Mouse (Mus musculus): ENCODE data around the gene Fam135a. TPM values are rescaled to one million over a fixed set of nuclear protein-coding genes. Genes with fewer than 3 reads are reported as not detected.
A peak's percentile ranks its signal among the peaks of the same experiment; 100 is the strongest.

Gene Fam135a
- polyA plus RNA-seq, 1 experiment from 2014 or later, result 26.0 TPM

DNA sequence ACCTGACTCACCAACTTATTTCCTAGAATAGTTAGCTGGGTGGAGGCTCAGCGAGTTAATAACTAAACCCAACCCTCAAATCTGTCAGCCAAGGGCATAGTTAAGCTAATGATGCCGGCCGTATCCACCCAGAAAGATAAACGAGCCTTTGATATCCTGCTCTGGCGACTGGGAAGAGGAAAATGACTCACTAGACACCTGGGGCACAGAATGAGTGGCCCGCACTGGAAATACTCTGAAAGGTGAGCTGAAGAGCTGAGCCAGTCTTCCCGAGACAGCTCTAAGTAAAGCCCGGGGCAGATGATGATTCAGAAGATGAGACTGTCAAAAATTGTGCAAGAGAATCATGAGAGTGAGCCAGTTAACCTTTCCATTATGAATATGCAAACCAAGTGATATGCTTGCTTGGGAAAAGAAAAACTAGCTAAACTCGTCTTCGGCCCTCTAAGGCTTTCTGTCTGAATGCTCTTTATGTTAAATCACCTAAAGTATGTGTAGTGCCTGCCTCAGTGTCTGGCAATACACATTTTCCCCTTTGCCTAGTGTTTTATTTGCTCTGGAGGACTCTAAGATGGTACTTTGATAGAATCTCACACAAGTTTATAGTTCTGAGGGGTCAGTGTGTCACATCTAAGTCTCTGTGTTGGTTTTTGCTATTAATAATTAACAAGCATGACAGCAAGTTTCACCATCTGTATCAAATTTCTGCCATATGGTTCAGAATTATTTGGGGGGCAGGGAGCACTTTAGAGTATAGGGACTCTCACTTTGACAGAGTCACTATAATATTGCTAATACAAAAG, 8.0 kb upstream of the Fam135a start:
- Histone ChIP-seq H3K36me3 (ENCODE audit: insufficient read depth, low read length) (no peaks in the 10 kb centered on the region), H3K4me3 (ENCODE audit: low read length) (no peak overlapping the region), H3K9me3 (ENCODE audit: low read length) (no peaks in the 10 kb centered on the region), H3K4me2 (replicated peaks; ENCODE audit: low read depth, low read length) (peak overlapping the region; percentile 45), H3K4me1 (ENCODE audit: insufficient read depth, low read length) (peaks cover 6% of the 10 kb centered on the region; the same call in 1 of the 2 replicates), H3K9ac (replicated peaks; ENCODE audit: low read length) (no peak overlapping the region; the same call in 1 of the 2 replicates), H3K27me3 (ENCODE audit: insufficient read depth, low read length) (no peaks in the 10 kb centered on the region), H3K27ac (ENCODE audit: low read length) (no peak overlapping the region)
- ATAC-seq (ENCODE audit: low FRiP score, low TSS enrichment), result peak; percentile 59; the same call in 1 of the 2 replicates
- WGBS, result 37% methylated on average over 10 of the region's 10 CpGs

DNA sequence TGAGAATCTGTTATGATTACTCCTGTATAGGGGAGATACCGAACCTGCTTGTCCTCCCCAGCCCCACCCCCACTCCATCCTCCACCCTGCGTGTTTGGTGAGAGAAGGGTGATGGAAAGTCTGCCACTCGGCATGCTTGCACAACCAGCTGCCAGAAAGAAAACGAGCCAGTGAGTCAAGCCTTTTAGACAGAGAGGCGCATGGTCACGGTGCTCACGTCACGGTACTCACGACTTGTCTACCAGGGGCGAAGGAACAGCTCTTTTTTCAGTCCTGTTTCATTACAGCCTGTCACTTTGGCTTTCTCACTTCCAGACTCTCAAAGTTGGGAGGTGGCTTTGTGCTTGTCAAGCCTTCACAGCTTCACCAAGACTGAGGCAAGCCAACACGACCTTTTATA, 7.2 kb upstream of the Fam135a start:
- H3K9me3 ChIP-seq (ENCODE audit: low read length), result no peaks in the 10 kb centered on the region
- no peaks in the 10 kb centered on the region for H3K36me3 ChIP-seq (ENCODE audit: insufficient read depth, low read length)
- H3K4me2 ChIP-seq (replicated peaks; ENCODE audit: low read depth, low read length), result peak overlapping the region; percentile 45
- H3K4me3 ChIP-seq (ENCODE audit: low read length), result no peak overlapping the region
- 26% methylated on average over 11 of the region's 11 CpGs for WGBS
- no peaks in the 10 kb centered on the region for H3K27me3 ChIP-seq (ENCODE audit: insufficient read depth, low read length)
- H3K9ac ChIP-seq (replicated peaks; ENCODE audit: low read length), result no peak overlapping the region; the same call in 1 of the 2 replicates
- ATAC-seq (ENCODE audit: low FRiP score, low TSS enrichment), result no peak; the same call in 1 of the 2 replicates
- H3K4me1 ChIP-seq (ENCODE audit: insufficient read depth, low read length), result peaks cover 6% of the 10 kb centered on the region; the same call in 1 of the 2 replicates
- no peak overlapping the region for H3K27ac ChIP-seq (ENCODE audit: low read length)

DNA sequence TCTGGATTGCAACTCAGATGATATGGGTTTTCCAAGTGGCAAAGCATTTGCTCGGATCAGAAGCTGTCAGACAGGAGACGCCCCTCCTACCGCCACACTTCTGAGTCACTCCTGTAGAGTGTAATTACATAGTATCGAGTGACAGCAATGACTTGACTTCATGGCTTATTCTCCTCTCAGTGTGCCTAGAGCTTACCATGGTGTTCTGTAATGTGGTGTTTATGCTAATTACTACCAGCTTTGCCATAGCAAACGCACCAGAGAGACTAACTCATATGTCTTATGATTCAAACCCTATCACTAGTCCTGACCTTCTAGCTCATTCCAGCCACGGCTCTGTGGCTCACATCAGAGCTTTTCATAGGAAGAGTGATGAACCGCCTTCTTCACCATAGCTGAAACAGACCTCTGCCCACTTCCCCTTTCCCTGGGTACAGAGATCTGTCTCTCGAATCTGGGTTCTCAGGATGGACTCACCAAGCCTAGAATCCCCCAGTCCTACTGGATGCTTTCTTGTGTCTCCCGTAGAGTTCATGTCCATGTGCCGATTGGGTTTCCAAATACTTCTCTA, 2.5 kb upstream of the Fam135a start:
- no peak overlapping the region for H3K9ac ChIP-seq (replicated peaks; ENCODE audit: low read length)
- 63% methylated on average over 10 of the region's 10 CpGs for WGBS
- no peak for ATAC-seq (ENCODE audit: low FRiP score, low TSS enrichment)
- H3K4me1 ChIP-seq (ENCODE audit: insufficient read depth, low read length), result peaks cover 9% of the 10 kb centered on the region; the same call in 1 of the 2 replicates
- H3K9me3 ChIP-seq (ENCODE audit: low read length), result no peaks in the 10 kb centered on the region
- H3K36me3 ChIP-seq (ENCODE audit: insufficient read depth, low read length), result no peaks in the 10 kb centered on the region
- no peak overlapping the region for H3K4me2 ChIP-seq (replicated peaks; ENCODE audit: low read depth, low read length)
- no peak overlapping the region for H3K4me3 ChIP-seq (ENCODE audit: low read length)
- H3K27me3 ChIP-seq (ENCODE audit: insufficient read depth, low read length), result no peaks in the 10 kb centered on the region
- H3K27ac ChIP-seq (ENCODE audit: low read length), result no peak overlapping the region

DNA sequence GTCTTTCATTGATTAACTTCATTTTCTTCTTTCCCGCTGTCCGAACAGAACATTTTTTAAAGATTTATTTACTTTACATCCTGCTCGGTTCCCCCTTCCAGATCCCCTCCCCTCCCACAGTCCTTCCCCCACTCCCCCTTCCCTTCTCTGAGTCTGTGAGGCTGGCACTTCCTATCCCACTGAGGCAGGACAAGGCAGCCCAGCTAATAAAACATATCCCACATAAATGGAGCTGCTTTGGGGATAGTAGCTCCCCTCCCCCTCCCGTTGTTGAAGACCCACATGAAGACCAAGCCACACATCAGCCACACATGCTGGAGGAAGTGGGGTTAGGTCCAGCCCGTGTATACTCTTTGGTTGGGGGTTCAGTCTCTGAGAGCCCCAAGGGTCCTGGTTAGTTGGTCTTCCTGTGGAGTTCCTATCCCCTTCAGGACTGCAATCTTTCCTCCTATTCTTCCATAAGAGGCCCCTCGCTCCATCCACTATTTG, 773 bp upstream of the Fam135a start:
- Histone ChIP-seq H3K4me1 (ENCODE audit: insufficient read depth, low read length) (peaks cover 9% of the 10 kb centered on the region; the same call in 1 of the 2 replicates), H3K27ac (ENCODE audit: low read length) (no peak overlapping the region), H3K9me3 (ENCODE audit: low read length) (no peaks in the 10 kb centered on the region), H3K4me3 (ENCODE audit: low read length) (peak overlapping the region; percentile 71), H3K9ac (replicated peaks; ENCODE audit: low read length) (peak overlapping the region; percentile 92), H3K27me3 (ENCODE audit: insufficient read depth, low read length) (no peaks in the 10 kb centered on the region), H3K4me2 (replicated peaks; ENCODE audit: low read depth, low read length) (peak overlapping the region; percentile 61), H3K36me3 (ENCODE audit: insufficient read depth, low read length) (no peaks in the 10 kb centered on the region)
- ATAC-seq (ENCODE audit: low FRiP score, low TSS enrichment), result peak; percentile 33
- 47% methylated on average over 6 of the region's 6 CpGs for WGBS

DNA sequence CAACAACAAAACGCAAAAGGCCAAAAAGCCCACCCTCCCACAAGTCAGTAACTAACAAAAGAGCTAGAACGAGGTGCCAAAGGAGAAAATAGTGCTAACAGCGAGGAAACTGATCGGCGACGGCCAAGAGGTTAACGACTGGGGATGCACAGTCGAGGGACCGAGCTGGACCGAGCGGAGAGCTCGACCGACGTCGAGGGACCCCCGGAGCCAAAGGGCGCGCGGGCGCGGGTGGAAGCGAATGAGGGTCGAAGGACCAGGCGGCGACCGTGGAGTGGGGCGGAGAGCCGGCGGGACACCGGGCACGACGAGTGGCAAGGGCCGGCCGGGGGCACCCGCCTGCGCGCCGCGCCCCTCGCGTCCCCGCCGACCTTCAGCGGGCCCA, 608 bp downstream of the Fam135a start:
- Histone ChIP-seq H3K4me2 (replicated peaks; ENCODE audit: low read depth, low read length) (peak overlapping the region; percentile 61), H3K9me3 (ENCODE audit: low read length) (no peaks in the 10 kb centered on the region), H3K36me3 (ENCODE audit: insufficient read depth, low read length) (no peaks in the 10 kb centered on the region), H3K27me3 (ENCODE audit: insufficient read depth, low read length) (no peaks in the 10 kb centered on the region), H3K27ac (ENCODE audit: low read length) (peak overlapping the region; percentile 83), H3K4me1 (ENCODE audit: insufficient read depth, low read length) (peaks cover 11% of the 10 kb centered on the region; the same call in 1 of the 2 replicates), H3K4me3 (ENCODE audit: low read length) (peak overlapping the region; percentile 71), H3K9ac (replicated peaks; ENCODE audit: low read length) (peak overlapping the region; percentile 92)
- ATAC-seq (ENCODE audit: low FRiP score, low TSS enrichment), result no peak
- under 1% methylated on average over 44 of the region's 44 CpGs for WGBS

DNA sequence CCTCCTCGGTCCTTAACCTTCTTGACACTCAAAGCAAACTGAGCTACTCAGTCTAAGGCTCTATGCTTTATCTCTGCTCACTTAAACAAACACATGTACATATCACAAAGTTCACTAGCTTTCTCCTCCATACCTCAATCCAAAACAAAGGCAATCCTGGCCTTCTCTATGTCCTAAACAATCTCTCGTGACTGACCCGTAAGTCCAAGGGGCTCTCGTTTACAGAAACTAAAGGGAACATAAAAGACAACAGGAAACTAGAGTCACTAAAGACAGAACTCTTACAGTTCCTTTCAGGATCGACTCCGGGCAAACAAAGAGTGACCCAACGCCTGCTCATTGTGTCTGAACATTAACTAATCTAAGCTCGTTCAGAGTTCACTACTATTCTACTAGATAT, 2.6 kb downstream of the Fam135a start:
- H3K4me3 ChIP-seq (ENCODE audit: low read length), result no peak overlapping the region
- no peaks in the 10 kb centered on the region for H3K9me3 ChIP-seq (ENCODE audit: low read length)
- WGBS, result 53% methylated on average over 8 of the region's 8 CpGs
- no peaks in the 10 kb centered on the region for H3K27me3 ChIP-seq (ENCODE audit: insufficient read depth, low read length)
- peak overlapping the region; percentile 23; the same call in 1 of the 2 replicates for H3K4me2 ChIP-seq (replicated peaks; ENCODE audit: low read depth, low read length)
- H3K9ac ChIP-seq (replicated peaks; ENCODE audit: low read length), result no peak overlapping the region
- no peak for ATAC-seq (ENCODE audit: low FRiP score, low TSS enrichment)
- no peaks in the 10 kb centered on the region for H3K36me3 ChIP-seq (ENCODE audit: insufficient read depth, low read length)
- no peak overlapping the region for H3K27ac ChIP-seq (ENCODE audit: low read length)
- peaks cover 12% of the 10 kb centered on the region; the same call in 1 of the 2 replicates for H3K4me1 ChIP-seq (ENCODE audit: insufficient read depth, low read length)

DNA sequence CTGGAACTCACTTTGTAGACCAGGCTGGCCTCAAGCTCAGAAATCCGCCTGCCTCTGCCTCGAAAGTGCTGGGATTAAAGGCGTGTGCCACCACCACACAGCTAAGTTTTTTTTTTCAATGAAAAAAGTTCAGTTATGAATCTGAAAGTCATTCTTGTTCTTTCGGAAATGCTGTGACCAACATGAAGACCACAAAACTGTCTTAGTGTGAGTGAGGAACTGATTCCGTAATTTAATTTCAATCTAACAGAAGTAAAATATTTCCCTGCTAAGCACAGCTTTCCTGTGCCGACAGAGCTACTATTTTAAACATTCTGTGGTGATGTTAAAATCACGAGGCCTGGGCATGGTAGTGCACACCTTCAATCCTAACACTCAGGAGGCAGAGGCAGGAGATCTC, 7.7 kb downstream of the Fam135a start:
- Histone ChIP-seq H3K9me3 (ENCODE audit: low read length) (no peaks in the 10 kb centered on the region), H3K27me3 (ENCODE audit: insufficient read depth, low read length) (no peaks in the 10 kb centered on the region), H3K9ac (replicated peaks; ENCODE audit: low read length) (no peak overlapping the region), H3K27ac (ENCODE audit: low read length) (no peak overlapping the region), H3K4me1 (ENCODE audit: insufficient read depth, low read length) (peaks cover 3% of the 10 kb centered on the region; the same call in 1 of the 2 replicates), H3K36me3 (ENCODE audit: insufficient read depth, low read length) (no peaks in the 10 kb centered on the region), H3K4me2 (replicated peaks; ENCODE audit: low read depth, low read length) (no peak overlapping the region), H3K4me3 (ENCODE audit: low read length) (no peak overlapping the region)
- WGBS, result 93% methylated on average over 7 of the region's 7 CpGs
- no peak for ATAC-seq (ENCODE audit: low FRiP score, low TSS enrichment)

DNA sequence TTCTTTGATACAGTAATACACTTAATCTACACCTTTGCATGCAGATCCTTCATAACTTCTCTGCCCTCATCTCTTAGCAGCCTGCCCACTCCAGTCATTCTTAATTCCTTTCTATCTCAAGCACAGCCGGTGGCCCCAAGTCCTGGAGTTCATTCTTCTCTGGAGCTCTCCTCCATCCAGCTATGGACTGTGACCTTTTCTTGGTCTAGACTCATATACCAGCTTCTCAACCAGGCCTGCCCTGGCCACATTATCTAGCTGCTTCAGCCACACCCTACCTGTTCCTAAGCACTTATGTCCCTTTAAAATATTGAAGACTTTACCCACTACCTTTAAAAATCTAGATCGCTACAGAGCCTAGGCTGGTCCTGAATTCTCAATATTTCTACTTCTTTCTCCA, 9.5 kb downstream of the Fam135a start:
- no peak for ATAC-seq (ENCODE audit: low FRiP score, low TSS enrichment)
- Histone ChIP-seq H3K9me3 (ENCODE audit: low read length) (no peaks in the 10 kb centered on the region), H3K4me2 (replicated peaks; ENCODE audit: low read depth, low read length) (no peak overlapping the region), H3K4me1 (ENCODE audit: insufficient read depth, low read length) (0 out of 2 replicates have a peak, but pooled peaks cover 3% of the 10 kb centered on the region), H3K36me3 (ENCODE audit: insufficient read depth, low read length) (no peaks in the 10 kb centered on the region), H3K9ac (replicated peaks; ENCODE audit: low read length) (no peak overlapping the region), H3K27me3 (ENCODE audit: insufficient read depth, low read length) (no peaks in the 10 kb centered on the region), H3K27ac (ENCODE audit: low read length) (no peak overlapping the region), H3K4me3 (ENCODE audit: low read length) (no peak overlapping the region)
- WGBS, result 91% methylated on average over 2 of the region's 2 CpGs

DNA sequence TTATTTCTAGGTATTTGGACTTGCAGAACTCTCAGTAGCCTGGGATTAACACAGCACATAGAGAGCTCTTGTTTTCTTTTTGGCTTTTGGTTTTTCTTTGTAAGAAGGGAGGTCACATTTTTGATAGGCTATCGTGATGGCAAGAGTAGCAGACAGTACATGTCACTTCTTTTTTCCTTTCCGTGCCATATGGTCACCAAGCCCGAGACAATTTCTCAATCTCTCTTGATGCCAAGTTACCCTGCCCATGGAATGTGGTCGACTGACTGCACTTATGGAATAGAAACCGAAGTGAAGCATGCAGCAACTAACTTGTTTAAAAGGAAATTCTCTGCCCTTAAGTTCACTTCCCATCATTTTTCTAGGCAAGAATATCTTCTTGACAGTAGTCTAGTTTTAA, 10.0 kb downstream of the Fam135a start:
- no peaks in the 10 kb centered on the region for H3K36me3 ChIP-seq (ENCODE audit: insufficient read depth, low read length)
- no peak for ATAC-seq (ENCODE audit: low FRiP score, low TSS enrichment)
- H3K27me3 ChIP-seq (ENCODE audit: insufficient read depth, low read length), result no peaks in the 10 kb centered on the region
- no peak overlapping the region for H3K4me2 ChIP-seq (replicated peaks; ENCODE audit: low read depth, low read length)
- H3K27ac ChIP-seq (ENCODE audit: low read length), result no peak overlapping the region
- WGBS, result 81% methylated on average over 5 of the region's 5 CpGs
- no peaks in the 10 kb centered on the region for H3K9me3 ChIP-seq (ENCODE audit: low read length)
- H3K4me1 ChIP-seq (ENCODE audit: insufficient read depth, low read length), result 0 out of 2 replicates have a peak, but pooled peaks cover 3% of the 10 kb centered on the region
- H3K9ac ChIP-seq (replicated peaks; ENCODE audit: low read length), result no peak overlapping the region
- H3K4me3 ChIP-seq (ENCODE audit: low read length), result no peak overlapping the region

DNA sequence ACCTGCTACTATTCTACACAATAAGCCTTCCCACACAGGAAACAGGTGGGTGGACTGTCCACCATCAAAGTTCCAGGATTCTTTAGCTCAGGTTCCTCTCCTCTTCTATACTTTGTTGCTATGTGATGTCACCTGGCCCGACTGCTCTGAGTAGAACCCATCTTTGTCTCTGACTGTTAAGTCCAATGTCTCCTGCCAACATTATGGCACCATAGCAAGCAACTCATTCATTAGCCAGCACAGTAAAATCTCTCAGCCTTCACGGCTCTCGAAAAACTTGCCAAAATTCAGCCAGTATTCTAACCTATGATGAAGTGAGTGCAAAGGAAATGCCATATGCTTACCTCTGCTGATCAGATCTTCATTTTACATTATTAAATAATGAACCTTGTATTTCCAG, 14.0 kb downstream of the Fam135a start:
- 90% methylated on average over 3 of the region's 3 CpGs for WGBS

More for the DNA sequence above, 14.0 kb downstream of the Fam135a start:
- no peak overlapping the region for H3K9ac ChIP-seq (replicated peaks; ENCODE audit: low read length)
- H3K4me2 ChIP-seq (replicated peaks; ENCODE audit: low read depth, low read length), result no peak overlapping the region
- H3K4me3 ChIP-seq (ENCODE audit: low read length), result no peak overlapping the region
- H3K9me3 ChIP-seq (ENCODE audit: low read length), result no peaks in the 10 kb centered on the region
- H3K36me3 ChIP-seq (ENCODE audit: insufficient read depth, low read length), result peaks cover 11% of the 10 kb centered on the region; the same call in 1 of the 2 replicates
- no peaks in the 10 kb centered on the region for H3K27me3 ChIP-seq (ENCODE audit: insufficient read depth, low read length)
- no peaks in the 10 kb centered on the region for H3K4me1 ChIP-seq (ENCODE audit: insufficient read depth, low read length)
- H3K27ac ChIP-seq (ENCODE audit: low read length), result no peak overlapping the region
- ATAC-seq (ENCODE audit: low FRiP score, low TSS enrichment), result no peak

Data from kidney, embryonic 16.5 days (tissue).